Mouse (Mus musculus) midbrain, embryonic 16.5 days (tissue): ENCODE measurements around the gene Mcrip2. TPM values are rescaled to one million over a fixed set of nuclear protein-coding genes. Genes with fewer than 3 reads are reported as not detected.
"Not testable (repeated sequence)": the region's sequence is repeated elsewhere in the genome, so short reads cannot be mapped to it uniquely, and the experiment has no call there.

Experiments used
- ATAC-seq: fragments of 200-750 bp; cut with Nextera tagmentation; 2 replicates; pipeline ENCODE4 v1.8.0; 2017; ENCODE audit warnings: moderate TSS enrichment
- H3K27ac ChIP-seq: fragments of 300-500 bp; sonication (generic); 2 replicates; pipeline ENCODE4 v1.5.1; 2014; ENCODE audit warnings: mild to moderate bottlenecking, low read length, mixed read lengths
- H3K27me3 ChIP-seq: fragments of 300-500 bp; sonication (generic); 2 replicates; pipeline ENCODE4 v1.6.1; 2014; ENCODE audit warnings: low read depth, low read length, mixed read lengths; ENCODE audit not compliant: control insufficient read depth, insufficient read depth
- H3K36me3 ChIP-seq: fragments of 300-500 bp; sonication (generic); 2 replicates; pipeline ENCODE4 v1.6.1; 2014; ENCODE audit warnings: mild to moderate bottlenecking, low read length, moderate library complexity, mixed read lengths; ENCODE audit not compliant: control insufficient read depth, insufficient read depth
- H3K4me1 ChIP-seq: fragments of 300-500 bp; sonication (generic); 2 replicates; pipeline ENCODE4 v1.6.1; 2014; ENCODE audit warnings: mild to moderate bottlenecking, low read length, mixed read lengths; ENCODE audit not compliant: control insufficient read depth, insufficient read depth
- H3K4me2 ChIP-seq: fragments of 300-500 bp; sonication (generic); 2 replicates; pipeline ENCODE4 v1.6.1; 2014; ENCODE audit warnings: mild to moderate bottlenecking, low read length, mixed read lengths
- H3K4me3 ChIP-seq: fragments of 300-500 bp; sonication (generic); 2 replicates; pipeline ENCODE4 v1.5.1; 2014; ENCODE audit warnings: low read depth, mild to moderate bottlenecking, low read length, moderate library complexity, mixed read lengths
- H3K9ac ChIP-seq: fragments of 300-500 bp; sonication (generic); 2 replicates; pipeline ENCODE4 v1.6.1; 2014; ENCODE audit warnings: low read depth, low read length, mixed read lengths
- H3K9me3 ChIP-seq: fragments of 300-500 bp; sonication (generic); replicated peaks from 2 replicates; pipeline ENCODE4 v1.6.1; 2014; ENCODE audit warnings: mild to moderate bottlenecking, low read length, mixed read lengths; ENCODE audit not compliant: control insufficient read depth, poor library complexity, severe bottlenecking
- WGBS: fragments of 180-500 bp; shearing (Covaris S2); extraction: QIAGEN DNeasy Blood & Tissue Kit; methylation state at CpG from one replicate; pipeline ENCODE4 v1.1.7; 2014; 5-methylcytosine and 5-hydroxymethylcytosine counted together
- polyA plus RNA-seq: library from polyadenylated mRNA; unstranded; fragments of >200 nt; fragmentation: Nextera tagmentation; extraction: Ambion mirVana; gene quantifications from 2 replicates; pipeline ENCODE4 v1.2.1, GENCODE M21; 2015

The Mcrip2 gene
- polyA plus RNA-seq, 1 experiment from 2014 or later, result 25.3 TPM

- peak overlapping the region; percentile 93 for H3K27ac ChIP-seq
- peak overlapping the region; percentile 78 for H3K9ac ChIP-seq
- WGBS, result 82% methylated on average over 11 of the region's 11 CpGs
- H3K36me3 ChIP-seq, result peaks cover 11% of the 10 kb centered on the region
- peak overlapping the region; percentile 62 for H3K4me3 ChIP-seq
- H3K4me2 ChIP-seq, result peak overlapping the region; percentile 77
- peaks cover 17% of the 10 kb centered on the region for H3K4me1 ChIP-seq
- no peaks in the 10 kb centered on the region for H3K27me3 ChIP-seq
- no peaks in the 10 kb centered on the region for H3K9me3 ChIP-seq
- ATAC-seq, result no peak
Measured at GRCm38 (mm10) chr17:25873405-25874147, 5.0 kb upstream of the Mcrip2 start.

GRCm38 (mm10) chr17:25872676-25873075, 4.1 kb upstream of the Mcrip2 start:
- no peak overlapping the region for H3K27ac ChIP-seq
- no peak overlapping the region for H3K4me3 ChIP-seq
- H3K9ac ChIP-seq, result no peak overlapping the region
- peaks cover 20% of the 10 kb centered on the region for H3K4me1 ChIP-seq
- ATAC-seq, result no peak
- WGBS, result 84% methylated on average over 3 of the region's 3 CpGs
- H3K4me2 ChIP-seq, result no peak overlapping the region
- H3K27me3 ChIP-seq, result no peaks in the 10 kb centered on the region
- peaks cover 2% of the 10 kb centered on the region; the same call in 1 of the 2 replicates for H3K36me3 ChIP-seq
- H3K9me3 ChIP-seq, result no peaks in the 10 kb centered on the region

GRCm38 (mm10) chr17:25871566-25871965, 3.0 kb upstream of the Mcrip2 start:
- H3K27ac ChIP-seq, ATAC-seq, H3K9ac ChIP-seq, H3K4me2 ChIP-seq, H3K9me3 ChIP-seq, H3K4me3 ChIP-seq, H3K27me3 ChIP-seq, H3K36me3 ChIP-seq: not testable (repeated sequence)
- H3K4me1 ChIP-seq, result peaks cover 23% of the 10 kb centered on the region

GRCm38 (mm10) chr17:25869954-25870353, 1.4 kb upstream of the Mcrip2 start:
- no peak for ATAC-seq
- Histone ChIP-seq H3K9ac (no peak overlapping the region), H3K36me3 (no peaks in the 10 kb centered on the region), H3K27ac (no peak overlapping the region), H3K4me2 (no peak overlapping the region), H3K27me3 (no peaks in the 10 kb centered on the region), H3K4me3 (no peak overlapping the region), H3K9me3 (no peaks in the 10 kb centered on the region), H3K4me1 (peaks cover 16% of the 10 kb centered on the region)
- WGBS, result 90% methylated on average over 2 of the region's 2 CpGs

GRCm38 (mm10) chr17:25869498-25869897, 934 bp upstream of the Mcrip2 start:
- no peaks in the 10 kb centered on the region for H3K9me3 ChIP-seq
- ATAC-seq, result no peak
- H3K9ac ChIP-seq, result no peak overlapping the region
- H3K36me3 ChIP-seq, result no peaks in the 10 kb centered on the region
- H3K27ac ChIP-seq, result no peak overlapping the region
- no peak overlapping the region for H3K4me2 ChIP-seq
- WGBS, result 86% methylated on average over 8 of the region's 8 CpGs
- no peak overlapping the region for H3K4me3 ChIP-seq
- peaks cover 16% of the 10 kb centered on the region for H3K4me1 ChIP-seq
- no peaks in the 10 kb centered on the region for H3K27me3 ChIP-seq

- peak overlapping the region; percentile 69 for H3K4me3 ChIP-seq
- peak; percentile 40 for ATAC-seq
Measured at GRCm38 (mm10) chr17:25867836-25868600, 546 bp downstream of the Mcrip2 start.

GRCm38 (mm10) chr17:25867509-25867835, 1.1 kb downstream of the Mcrip2 start:
- Histone ChIP-seq H3K9me3 (no peaks in the 10 kb centered on the region), H3K9ac (peak overlapping the region; percentile 72), H3K4me2 (peak overlapping the region; percentile 99), H3K36me3 (no peaks in the 10 kb centered on the region), H3K27ac (no peak overlapping the region), H3K4me1 (peaks cover 12% of the 10 kb centered on the region), H3K4me3 (peak overlapping the region; percentile 69), H3K27me3 (no peaks in the 10 kb centered on the region)
- ATAC-seq, result no peak
- 18% methylated on average over 7 of the region's 7 CpGs for WGBS

More at GRCm38 (mm10) chr17:25867836-25868600, 546 bp downstream of the Mcrip2 start:
- Histone ChIP-seq H3K4me1 (peaks cover 12% of the 10 kb centered on the region), H3K27ac (peak overlapping the region; percentile 19; the same call in 1 of the 2 replicates), H3K27me3 (no peaks in the 10 kb centered on the region), H3K9ac (peak overlapping the region; percentile 72), H3K4me2 (peak overlapping the region; percentile 99), H3K9me3 (no peaks in the 10 kb centered on the region), H3K36me3 (no peaks in the 10 kb centered on the region)
- WGBS, result 1% methylated on average over 36 of the region's 42 CpGs

- no peaks in the 10 kb centered on the region for H3K27me3 ChIP-seq
- no peaks in the 10 kb centered on the region for H3K36me3 ChIP-seq
- H3K4me3 ChIP-seq, result no peak overlapping the region
- H3K4me2 ChIP-seq, result no peak overlapping the region
- no peak overlapping the region for H3K27ac ChIP-seq
- peaks cover 19% of the 10 kb centered on the region for H3K4me1 ChIP-seq
- no peaks in the 10 kb centered on the region for H3K9me3 ChIP-seq
- no peak overlapping the region for H3K9ac ChIP-seq
- no peak for ATAC-seq
- 91% methylated on average over 3 of the region's 3 CpGs for WGBS
Measured at GRCm38 (mm10) chr17:25866172-25866571, 2.4 kb downstream of the Mcrip2 start.

- WGBS, result 92% methylated on average over 11 of the region's 11 CpGs
- no peak for ATAC-seq
- H3K27ac ChIP-seq, result no peak overlapping the region
Measured at GRCm38 (mm10) chr17:25865288-25865687, 3.3 kb downstream of the Mcrip2 start.

More at GRCm38 (mm10) chr17:25865288-25865687, 3.3 kb downstream of the Mcrip2 start:
- Histone ChIP-seq H3K4me1 (peaks cover 27% of the 10 kb centered on the region), H3K9ac (0 out of 2 replicates have a peak overlapping the region, but pooled peaks have one; percentile 3), H3K9me3 (no peaks in the 10 kb centered on the region), H3K36me3 (no peaks in the 10 kb centered on the region), H3K4me2 (no peak overlapping the region), H3K4me3 (no peak overlapping the region), H3K27me3 (no peaks in the 10 kb centered on the region)
